Mouse (Mus musculus): ENCODE data around the gene Gm10486.
"Not testable (repeated sequence)": the region's sequence is repeated elsewhere in the genome, so short reads cannot be mapped to it uniquely, and the experiment has no call there.

Gene Gm10486

DNA sequence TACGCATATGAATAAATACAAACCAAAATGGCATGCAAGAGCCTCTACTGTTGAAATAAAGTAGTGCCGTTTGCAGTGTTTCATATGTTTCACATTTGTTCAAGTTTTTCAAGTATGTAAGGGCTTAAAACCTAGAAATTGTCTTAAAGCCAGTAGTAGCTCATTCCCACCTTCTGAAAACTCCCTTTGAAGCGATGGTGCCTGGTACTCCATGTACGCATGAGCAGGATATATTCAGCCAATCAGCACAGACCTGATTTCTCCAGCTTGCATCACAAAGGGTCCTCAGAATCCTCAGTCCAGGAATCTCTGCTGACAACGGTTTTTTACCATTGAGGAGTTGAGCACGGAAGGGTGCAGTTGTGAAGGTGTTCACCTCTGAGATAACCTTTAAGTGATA is at the start of gene Gm10486:
Gm10486 (plus strand) TSS at position 301 of the 400 bp plus-strand sequence.
- not testable (repeated sequence) for DNase-seq
